Mouse (Mus musculus) left cerebral cortex, postnatal 25 days (tissue): ENCODE data around the gene Gm2163. TPM values are rescaled to one million over a fixed set of nuclear protein-coding genes. Genes with fewer than 3 reads are reported as not detected.
"Not testable (repeated sequence)": the region's sequence is repeated elsewhere in the genome, so short reads cannot be mapped to it uniquely, and the experiment has no call there.

Experiments
- DNase-seq, 2 experiments: peaks; one replicate each; pipeline ENCODE4 v3.0.0; 2022; ENCODE audit warnings: low spot score in 2 of 2, mixed read lengths in 1 of 2
- intact Hi-C: fragments of 180-260 bp; cut with DNase I; formaldehyde crosslinking; loops from one replicate; pipeline ENCODE4 v1.15.1; 2025
- total RNA-seq, 2 experiments: library from RNA; stranded (reverse); gene quantifications; 2 replicates each; pipeline ENCODE4 v1.2.3; 2021

The Gm2163 gene
- 1 to 10 TPM; 7.2 to 7.8 TPM for total RNA-seq

GRCm38 (mm10) chr4:42466452-42466851 is at the start of gene Gm2163:
Gene Gm2163, plus strand, starts transcription at chr4:42466752.
- DNase-seq, intact Hi-C loops: not testable (repeated sequence)

- intact Hi-C loops, DNase-seq: not testable (repeated sequence)
Observed at GRCm38 (mm10) chr4:42439078-42439477, 27.5 kb upstream of the Gm2163 start, which contains the start of gene Gm21586. Gene Gm21586, plus strand, starts transcription at chr4:42439378.

DNA sequence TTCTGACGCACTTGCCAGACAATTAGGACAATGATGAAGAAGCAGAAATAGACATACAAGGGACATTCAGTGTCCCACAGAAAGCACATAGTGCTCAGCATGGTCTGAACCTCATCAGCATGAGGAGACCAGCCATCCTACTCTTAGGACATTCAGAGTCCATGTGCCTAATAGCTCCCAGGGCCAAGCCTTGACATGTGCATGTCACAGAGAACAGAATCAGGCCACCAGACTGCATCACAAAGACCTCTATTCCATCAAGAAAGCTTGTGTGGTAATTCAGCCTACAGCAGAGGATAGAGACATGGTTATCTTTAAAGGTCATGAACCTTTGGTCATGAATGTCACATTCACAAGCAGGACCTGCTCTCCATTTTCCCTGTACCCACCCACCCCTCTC is 61.5 kb downstream of the Gm2163 start, which contains the start of gene Fam205a2:
Gene Fam205a2, minus strand, starts transcription at position 101 of the 400 bp plus-strand sequence.
- intact Hi-C loops, DNase-seq: not testable (repeated sequence)

- intact Hi-C loops, DNase-seq: not testable (repeated sequence)
Observed at GRCm38 (mm10) chr4:42611895-42612294, 145.3 kb downstream of the Gm2163 start, which contains the start of gene Gm10591. Gene Gm10591, plus strand, starts transcription at chr4:42612195.

DNA sequence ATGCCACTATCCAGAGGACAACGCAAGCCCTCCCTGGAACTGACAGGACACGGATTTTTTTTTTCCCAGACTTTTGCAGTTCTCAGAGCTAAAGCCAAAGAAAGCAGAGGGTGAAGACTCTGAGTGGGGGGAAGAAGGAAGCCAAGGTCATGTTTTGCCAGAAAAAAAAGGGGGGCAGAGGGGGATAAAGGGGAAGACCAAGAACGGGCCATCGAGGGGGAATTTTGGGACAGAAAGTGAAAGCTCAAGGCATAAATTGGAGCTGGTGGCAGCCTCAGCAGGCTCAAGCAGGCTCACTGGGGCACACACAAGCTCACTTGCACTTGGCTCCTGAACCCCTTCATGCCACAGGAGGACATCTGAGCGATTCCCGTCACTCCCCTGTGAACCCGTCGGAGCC is 162.9 kb downstream of the Gm2163 start, which contains the start of gene Gm2564:
Gene Gm2564, plus strand, starts transcription at position 301 of the 400 bp plus-strand sequence.
- intact Hi-C loops, DNase-seq: not testable (repeated sequence)

Other genes with a start within 250 kb of the Gm2163 start
- 10 to 100 TPM in 1 of 2 experiments, 1 to 10 TPM in 1; 7.7 to 10.5 TPM for gene Gm10600, start 226.1 kb upstream of the Gm2163 start, total RNA-seq
- gene Ccl21b, start 211.0 kb upstream of the Gm2163 start, total RNA-seq = not detected
- gene Gm21953, start 172.5 kb upstream of the Gm2163 start, total RNA-seq = not detected
- gene Fam205a3, start 148.4 kb upstream of the Gm2163 start, total RNA-seq = not detected
- not detected for gene Gm21586, start 27.4 kb upstream of the Gm2163 start, total RNA-seq
- not detected for gene Fam205a2, start 61.4 kb downstream of the Gm2163 start, total RNA-seq
- not detected for gene Gm10591, start 145.4 kb downstream of the Gm2163 start, total RNA-seq
- 10 to 100 TPM; 11.4 to 14.2 TPM for gene Gm2564, start 163.0 kb downstream of the Gm2163 start, total RNA-seq
- gene Ccl27b, start 188.5 kb downstream of the Gm2163 start, total RNA-seq = 1 to 10 TPM; 2.6 to 7.9 TPM
- gene Il11ra2, start 195.1 kb downstream of the Gm2163 start, total RNA-seq = under 1 TPM in 1 of 2 experiments, not detected in 1; 0.48 TPM